ENCODE assay signal across 12 mouse cellular contexts in the genomic region with DNA sequence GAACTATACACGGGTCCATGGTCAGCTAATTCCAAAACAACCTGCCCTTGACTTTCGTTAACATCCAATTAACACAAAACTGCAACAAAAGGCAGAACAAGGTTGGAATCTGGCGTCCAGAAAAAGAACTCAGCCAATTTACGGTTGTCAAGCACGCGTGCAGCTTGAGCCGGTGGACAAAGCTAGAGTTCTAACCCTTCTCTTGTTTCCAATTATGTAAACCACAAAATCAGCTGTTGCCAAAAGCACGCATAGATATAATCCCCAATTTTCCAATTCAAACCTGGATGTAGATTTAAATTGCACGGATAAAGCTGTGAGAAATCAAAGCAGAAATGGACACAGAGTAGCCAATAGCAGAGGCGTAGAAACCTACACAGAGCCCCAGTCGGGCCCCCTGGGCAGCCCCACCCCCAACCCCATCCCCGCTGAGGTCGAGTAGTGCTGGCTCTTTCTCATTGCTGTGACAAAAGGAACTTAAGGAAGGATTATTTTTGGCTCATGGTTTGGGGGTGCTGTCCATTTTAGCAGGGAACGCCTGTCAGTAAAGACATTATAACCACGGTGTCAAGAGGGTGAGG.
A peak's percentile ranks its signal among the peaks of the same experiment; 100 is the strongest.
DNase-seq lines count a peak whose midpoint lies in the region; ATAC-seq and TF ChIP-seq lines count a peak whose summit lies in the region.
"Had no signal": no experiment of that assay in that cellular context is flagged by ENCODE, and none has a peak within 500 bp of the region (broad histone marks: within the 10 kb centered on the region; RNA-seq: fewer than 3 reads in every experiment).

No protein-coding gene starts in this region.

- no peaks in the 10 kb centered on the region for H3K36me3 ChIP-seq in hindbrain, embryonic 15.5 days
- no peaks in the 10 kb centered on the region for H3K36me3 ChIP-seq in hindbrain, embryonic 10.5 days
- no peaks in the 10 kb centered on the region for H3K36me3 ChIP-seq in forebrain, embryonic 11.5 days (ENCODE audit: control insufficient read depth, insufficient read depth, low read length)
- no peaks in the 10 kb centered on the region for H3K36me3 ChIP-seq in midbrain, embryonic 14.5 days (ENCODE audit: control insufficient read depth, insufficient read depth, low read length)

- H3K4me3 ChIP-seq in hindbrain, embryonic 15.5 days = no peak overlapping the region
- H3K4me3 ChIP-seq in hindbrain, embryonic 10.5 days = no peak overlapping the region
- H3K4me3 ChIP-seq in forebrain, embryonic 11.5 days (ENCODE audit: low read depth, low read length) = no peak overlapping the region
- H3K4me3 ChIP-seq in midbrain, embryonic 14.5 days (replicated peaks; ENCODE audit: low read depth, low read length) = no peak overlapping the region
- H3K4me3 ChIP-seq: myocyte had no signal

- ATAC-seq in hindbrain, embryonic 15.5 days (ENCODE audit: low FRiP score, low read depth) = no peak
- no peak for ATAC-seq in forebrain, embryonic 11.5 days (replicated peaks; ENCODE audit: low FRiP score)
- ATAC-seq in midbrain, embryonic 14.5 days (ENCODE audit: low FRiP score, low TSS enrichment) = no peak

- no peaks in the 10 kb centered on the region for H3K27me3 ChIP-seq in hindbrain, embryonic 15.5 days
- H3K27me3 ChIP-seq in hindbrain, embryonic 10.5 days (ENCODE audit: insufficient read depth, poor library complexity, severe bottlenecking) = peaks cover 24% of the 10 kb centered on the region
- no peaks in the 10 kb centered on the region for H3K27me3 ChIP-seq in forebrain, embryonic 11.5 days (ENCODE audit: control insufficient read depth, insufficient read depth, low read length)
- H3K27me3 ChIP-seq in midbrain, embryonic 14.5 days (ENCODE audit: control insufficient read depth, insufficient read depth, low read length) = no peaks in the 10 kb centered on the region; the same call in 1 of the 2 replicates
- H3K27me3 ChIP-seq: CH12.LX had no signal

- no peak overlapping the region for H3K27ac ChIP-seq in hindbrain, embryonic 15.5 days (replicated peaks)
- H3K27ac ChIP-seq in hindbrain, embryonic 10.5 days = no peak overlapping the region
- H3K27ac ChIP-seq in forebrain, embryonic 11.5 days (ENCODE audit: low read depth, low read length) = no peak overlapping the region
- H3K27ac ChIP-seq in midbrain, embryonic 14.5 days (replicated peaks; ENCODE audit: low read depth, low read length) = no peak overlapping the region

- no peak overlapping the region for H3K9ac ChIP-seq in hindbrain, embryonic 15.5 days
- H3K9ac ChIP-seq in forebrain, embryonic 11.5 days (ENCODE audit: low read length) = no peak overlapping the region
- no peak overlapping the region for H3K9ac ChIP-seq in midbrain, embryonic 14.5 days (replicated peaks; ENCODE audit: low read length)

- peak overlapping the region; percentile 8; the same call in 1 of the 2 replicates for H3K4me2 ChIP-seq in hindbrain, embryonic 15.5 days
- H3K4me2 ChIP-seq in forebrain, embryonic 11.5 days (ENCODE audit: low read depth, low read length, severe bottlenecking) = no peak overlapping the region; the same call in 1 of the 2 replicates
- H3K4me2 ChIP-seq in midbrain, embryonic 14.5 days (ENCODE audit: low read length) = peak overlapping the region; percentile 25

- 0 out of 2 replicates have a peak, but pooled peaks cover 4% of the 10 kb centered on the region for H3K9me3 ChIP-seq in hindbrain, embryonic 15.5 days
- H3K9me3 ChIP-seq in hindbrain, embryonic 10.5 days = peaks cover 10% of the 10 kb centered on the region
- H3K9me3 ChIP-seq in forebrain, embryonic 11.5 days (ENCODE audit: control insufficient read depth, low read length) = no peaks in the 10 kb centered on the region; the same call in 1 of the 2 replicates
- peaks cover 5% of the 10 kb centered on the region; the same call in 1 of the 2 replicates for H3K9me3 ChIP-seq in midbrain, embryonic 14.5 days (ENCODE audit: control insufficient read depth, low read length)

- WGBS in hindbrain, embryonic 15.5 days = 50% methylated on average over 15 of the region's 15 CpGs
- whole genome bisulfite sequencing in hindbrain, embryonic 10.5 days = 62% methylated on average over 15 of the region's 15 CpGs
- 40% methylated on average over 15 of the region's 15 CpGs for WGBS in forebrain, embryonic 11.5 days
- WGBS in midbrain, embryonic 14.5 days = 23% methylated on average over 15 of the region's 15 CpGs

- no peak for TF ChIP-seq POLR2A in brain, embryonic 14.5 days (IDR thresholded peaks at IDR 0.05; ENCODE audit: borderline replicate concordance, extremely low read depth, insufficient read depth, insufficient read length, poor library complexity, severe bottlenecking)

- H3K4me1 ChIP-seq in hindbrain, embryonic 15.5 days (replicated peaks) = peaks cover 15% of the 10 kb centered on the region
- H3K4me1 ChIP-seq in hindbrain, embryonic 10.5 days (replicated peaks) = peaks cover 36% of the 10 kb centered on the region
- peaks cover 6% of the 10 kb centered on the region; the same call in 1 of the 2 replicates for H3K4me1 ChIP-seq in forebrain, embryonic 11.5 days (replicated peaks; ENCODE audit: control insufficient read depth, insufficient read depth, low read length)
- H3K4me1 ChIP-seq in midbrain, embryonic 14.5 days (ENCODE audit: control insufficient read depth, insufficient read depth, low read length) = peaks cover 19% of the 10 kb centered on the region

- DNase-seq in hindbrain, embryonic 10.5 days (ENCODE audit: low spot score) = no peak
- peak; percentile 38 for DNase-seq in brain, embryonic 14.5 days (ENCODE audit: low read depth)
- DNase-seq in forebrain, embryonic 11.5 days (ENCODE audit: low spot score) = peak; percentile 53
- peak; percentile 34 for DNase-seq in midbrain, embryonic 14.5 days
- DNase-seq in natural killer cell, adult 2 months (ENCODE audit: low spot score in 2 of 2) = no peak
- no peak for DNase-seq in frontal cortex, postnatal 14 days (ENCODE audit: low spot score in 2 of 2)
- DNase-seq: cerebellum, adult 8-10 months; kidney, postnatal 14 days; lung, postnatal 14 days had no signal

- no peak for TF ChIP-seq CTCF in brain, embryonic 14.5 days (IDR thresholded peaks at IDR 0.05; ENCODE audit: borderline replicate concordance, extremely low read depth, insufficient read depth, insufficient read length)

Comparison
In these comparisons a context has a peak if more than half of its experiments do, and no peak if none do; other contexts are left out.
1. DNase-seq: peak in brain, embryonic 14.5 days (single experiment), forebrain, embryonic 11.5 days (single experiment) and midbrain, embryonic 14.5 days (single experiment); none in hindbrain, embryonic 10.5 days (single experiment), natural killer cell, adult 2 months (0 of 2) and frontal cortex, postnatal 14 days (0 of 2).